Mouse (Mus musculus) heart, embryonic 15.5 days (tissue): ENCODE measurements around the gene Vmn1r117. TPM values are rescaled to one million over a fixed set of nuclear protein-coding genes. Genes with fewer than 3 reads are reported as not detected.
"Not testable (repeated sequence)": the region's sequence is repeated elsewhere in the genome, so short reads cannot be mapped to it uniquely, and the experiment has no call there.

Source experiments
- ATAC-seq: fragments of 200-750 bp; cut with Nextera tagmentation; replicated peaks from 2 replicates; pipeline ENCODE4 v1.8.0; 2017; ENCODE audit warnings: low read depth, moderate TSS enrichment; ENCODE audit not compliant: insufficient number of reproducible peaks, insufficient read depth, low FRiP score
- H3K27ac ChIP-seq: fragments of 300-500 bp; sonication (generic); 2 replicates; pipeline ENCODE4 v1.5.1; 2015; ENCODE audit warnings: mild to moderate bottlenecking, inconsistent platforms
- H3K27me3 ChIP-seq: fragments of 300-500 bp; sonication (generic); 2 replicates; pipeline ENCODE4 v1.6.1; 2015; ENCODE audit warnings: inconsistent platforms
- H3K36me3 ChIP-seq: fragments of 300-500 bp; sonication (generic); 2 replicates; pipeline ENCODE4 v1.6.1; 2015; ENCODE audit warnings: mild to moderate bottlenecking, inconsistent platforms
- H3K4me1 ChIP-seq: fragments of 300-500 bp; sonication (generic); replicated peaks from 2 replicates; pipeline ENCODE4 v1.6.1; 2015; ENCODE audit warnings: inconsistent platforms
- H3K4me2 ChIP-seq: fragments of 300-500 bp; sonication (generic); 2 replicates; pipeline ENCODE4 v1.6.1; 2015; ENCODE audit warnings: inconsistent platforms, mild to moderate bottlenecking, moderate library complexity
- H3K4me3 ChIP-seq: fragments of 300-500 bp; sonication (generic); 2 replicates; pipeline ENCODE4 v1.5.1; 2015; ENCODE audit warnings: mild to moderate bottlenecking, inconsistent platforms
- H3K9ac ChIP-seq: fragments of 300-500 bp; sonication (generic); 2 replicates; pipeline ENCODE4 v1.6.1; 2015; ENCODE audit warnings: mild to moderate bottlenecking, inconsistent platforms
- H3K9me3 ChIP-seq: fragments of 300-500 bp; sonication (generic); replicated peaks from 2 replicates; pipeline ENCODE4 v1.6.1; 2016; ENCODE audit warnings: inconsistent platforms
- WGBS: fragments of 180-500 bp; shearing (Covaris S2); methylation state at CpG from one replicate; pipeline ENCODE4 v1.1.7; 2015; ENCODE audit warnings: mixed read lengths; 5-methylcytosine and 5-hydroxymethylcytosine counted together
- polyA plus RNA-seq: library from polyadenylated mRNA; unstranded; fragments of >200 nt; fragmentation: Nextera tagmentation; extraction: Ambion mirVana; gene quantifications from 2 replicates; pipeline ENCODE4 v1.2.1, GENCODE M21; 2015

Vmn1r117 gene
- polyA plus RNA-seq = not detected in 2 replicates

DNA sequence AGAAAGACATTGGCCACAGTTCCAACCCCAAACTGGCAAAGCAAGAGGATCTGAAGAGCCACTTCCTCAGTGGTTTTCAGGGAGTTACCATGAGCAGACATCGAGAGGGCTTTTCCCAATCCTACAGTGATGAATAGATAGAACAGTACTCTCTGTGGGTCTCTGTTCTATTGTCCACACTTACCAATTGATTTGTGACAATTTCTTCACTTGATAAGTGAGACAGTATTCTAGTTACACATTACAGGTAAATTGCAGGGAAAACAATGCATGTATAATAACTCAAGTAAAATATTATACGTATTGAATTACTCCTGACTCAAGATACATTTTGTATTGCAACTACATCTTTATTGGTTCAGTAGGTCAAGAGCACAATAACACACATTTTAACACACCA is at the start of gene Vmn1r117:
TSS of gene Vmn1r117 (minus strand) at position 101 of the 400 bp plus-strand sequence.
- not testable (repeated sequence) for H3K4me1 ChIP-seq, H3K27me3 ChIP-seq, H3K36me3 ChIP-seq, H3K27ac ChIP-seq, H3K4me2 ChIP-seq, H3K9me3 ChIP-seq, H3K9ac ChIP-seq, ATAC-seq, H3K4me3 ChIP-seq
- WGBS = no CpG with 5 or more reads among the region's 2 CpGs

DNA sequence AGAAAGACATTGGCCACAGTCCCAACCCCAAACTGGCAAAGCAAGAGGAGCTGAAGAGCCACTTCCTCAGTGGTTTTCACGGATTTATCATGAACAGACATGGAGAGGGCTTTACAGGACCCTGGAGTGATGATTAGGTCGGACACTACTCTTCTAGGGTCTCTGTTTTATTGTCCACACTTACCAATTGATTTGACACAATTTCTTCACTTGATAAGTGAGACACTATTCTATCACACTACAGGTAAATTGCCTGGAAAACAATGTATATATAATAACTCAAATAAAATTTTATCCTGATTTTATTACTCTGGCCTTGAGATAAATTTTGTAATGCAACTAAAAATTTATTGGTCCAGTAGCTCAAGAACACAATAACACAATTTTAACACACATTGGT is 28.3 kb upstream of the Vmn1r117 start, which contains the start of gene Vmn1r118:
TSS of gene Vmn1r118 (minus strand) at position 101 of the 400 bp plus-strand sequence.
- H3K4me3 ChIP-seq, H3K4me1 ChIP-seq, ATAC-seq, H3K9me3 ChIP-seq, H3K4me2 ChIP-seq, H3K27ac ChIP-seq, H3K27me3 ChIP-seq, H3K9ac ChIP-seq, H3K36me3 ChIP-seq: not testable (repeated sequence)
- WGBS = no CpG with 5 or more reads among the region's 2 CpGs

DNA sequence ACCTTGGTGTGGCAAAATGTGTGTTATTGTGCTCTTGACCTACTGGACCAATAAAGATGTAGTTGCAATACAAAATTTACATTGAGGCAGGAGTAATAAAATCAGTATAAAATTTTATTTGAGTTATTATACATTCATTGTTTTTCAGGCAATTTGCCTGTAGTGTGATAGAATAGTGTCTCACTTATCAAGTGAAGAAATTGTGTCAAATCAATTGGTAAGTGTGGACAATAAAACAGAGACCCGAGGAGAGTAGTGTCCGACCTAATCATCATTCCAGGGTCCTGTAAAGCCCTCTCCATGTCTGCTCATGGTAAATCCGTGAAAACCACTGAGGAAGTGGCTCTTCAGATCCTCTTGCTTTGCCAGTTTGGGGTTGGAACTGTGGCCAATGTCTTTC is 12.0 kb downstream of the Vmn1r117 start, which contains the start of gene Vmn1r116:
TSS of gene Vmn1r116 (plus strand) at position 301 of the 400 bp plus-strand sequence.
- WGBS = 40% methylated on average over 3 of the region's 3 CpGs
- H3K9ac ChIP-seq, H3K4me2 ChIP-seq, H3K36me3 ChIP-seq, H3K9me3 ChIP-seq, ATAC-seq, H3K4me3 ChIP-seq, H3K27me3 ChIP-seq, H3K4me1 ChIP-seq, H3K27ac ChIP-seq: not testable (repeated sequence)

DNA sequence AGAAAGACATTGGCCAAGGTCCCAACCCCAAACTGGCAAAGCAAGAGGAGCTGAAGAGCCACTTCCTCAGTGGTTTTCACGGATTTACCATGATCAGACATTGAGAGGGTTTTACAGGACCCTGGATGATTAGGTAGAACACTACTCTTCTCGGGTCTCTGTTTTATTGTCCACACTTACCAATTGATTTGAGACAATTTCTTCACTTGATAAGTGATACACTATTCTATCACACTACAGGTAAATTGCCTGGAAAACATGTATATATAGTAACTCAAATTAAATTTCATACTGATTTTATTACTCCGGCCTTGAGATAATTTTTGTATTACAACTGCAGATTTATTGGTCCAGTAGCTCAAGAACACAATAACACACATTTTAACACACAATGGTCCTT is 39.0 kb downstream of the Vmn1r117 start, which contains the start of gene Vmn1r115:
TSS of gene Vmn1r115 (minus strand) at position 101 of the 400 bp plus-strand sequence.
- not testable (repeated sequence) for H3K4me3 ChIP-seq, H3K9ac ChIP-seq, H3K4me1 ChIP-seq, ATAC-seq, H3K27ac ChIP-seq, H3K36me3 ChIP-seq, H3K9me3 ChIP-seq, H3K27me3 ChIP-seq, H3K4me2 ChIP-seq
- WGBS = 78% methylated on average over 1 of the region's 3 CpGs

Other genes starting within 250 kb of the Vmn1r117 start
- not detected in 2 replicates for gene Vmn1r107, start 215.2 kb downstream of the Vmn1r117 start, polyA plus RNA-seq
- gene Vmn1r111, start 180.9 kb downstream of the Vmn1r117 start, polyA plus RNA-seq = not detected in 2 replicates
- gene Gm10668, start 153.5 kb downstream of the Vmn1r117 start, polyA plus RNA-seq = not detected in 2 replicates
- gene Vmn1r112, start 112.9 kb downstream of the Vmn1r117 start, polyA plus RNA-seq = not detected in 2 replicates
- gene Vmn1r113, start 96.8 kb downstream of the Vmn1r117 start, polyA plus RNA-seq = not detected in 2 replicates
- gene Vmn1r114, start 71.9 kb downstream of the Vmn1r117 start, polyA plus RNA-seq = not detected in 2 replicates
- not detected in 2 replicates for gene Vmn1r115, start 39.1 kb downstream of the Vmn1r117 start, polyA plus RNA-seq
- not detected in 2 replicates for gene Vmn1r116, start 11.9 kb downstream of the Vmn1r117 start, polyA plus RNA-seq
- gene Vmn1r118, start 28.2 kb upstream of the Vmn1r117 start, polyA plus RNA-seq = not detected in 2 replicates
- gene Vmn1r119, start 128.3 kb upstream of the Vmn1r117 start, polyA plus RNA-seq = not detected in 2 replicates
- not detected in 2 replicates for gene Vmn1r120, start 169.7 kb upstream of the Vmn1r117 start, polyA plus RNA-seq
- not detected in 2 replicates for gene Vmn1r121, start 214.4 kb upstream of the Vmn1r117 start, polyA plus RNA-seq